Mouse (Mus musculus) CD4-positive, CD25-positive, alpha-beta regulatory T cell, adult 9 weeks (primary cell): ENCODE data around the gene Zfp526. TPM values are rescaled to one million over a fixed set of nuclear protein-coding genes. Genes with fewer than 3 reads are reported as not detected.

Experiments used
- polyA plus RNA-seq: library from polyadenylated mRNA; unstranded; fragments of 100-300 nt; shearing (Covaris generic); gene quantifications from one replicate; pipeline ENCODE4 v1.2.1, GENCODE M21; 2017

Zfp526 gene
- polyA plus RNA-seq, result 4.5 TPM

DNA sequence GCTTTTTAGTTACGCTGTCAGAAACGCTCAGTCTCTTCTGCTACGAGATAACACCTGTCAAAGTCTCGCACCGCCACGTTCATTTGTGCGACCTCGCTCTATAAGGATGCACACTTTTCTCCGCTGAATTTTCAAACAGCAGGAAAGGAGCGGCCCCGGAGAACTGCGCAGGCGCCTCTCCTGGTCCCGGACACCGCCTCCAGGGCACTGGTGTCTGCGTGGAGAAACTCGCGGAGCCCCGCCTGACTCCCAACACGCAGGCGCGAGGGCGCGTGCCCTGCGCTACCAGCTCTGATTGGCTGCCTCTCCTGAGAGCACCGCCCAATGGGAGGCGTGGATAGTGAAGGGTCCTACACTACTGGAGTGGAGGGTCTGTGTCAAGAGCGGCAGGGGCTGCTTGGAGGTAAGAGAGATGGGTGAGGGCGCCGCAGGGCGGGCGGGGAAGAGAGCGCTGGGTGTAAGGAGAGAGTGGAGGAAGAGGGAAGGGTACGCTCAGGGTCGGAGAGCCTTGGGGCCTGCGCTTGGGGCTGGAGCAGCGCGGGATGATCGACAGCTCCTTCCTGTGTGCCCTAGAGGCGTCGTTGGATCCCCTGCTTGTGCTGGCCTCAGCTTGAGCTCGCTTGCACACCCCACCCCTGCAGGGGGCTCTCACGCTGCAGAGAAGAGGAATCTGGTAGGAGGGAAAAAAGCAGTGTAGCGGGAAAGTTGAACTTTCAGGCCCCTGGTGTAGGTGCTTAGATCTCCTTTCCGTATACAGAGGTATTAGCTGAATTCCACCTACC is at the start of gene Zfp526:
Gene Zfp526, plus strand, starts transcription at position 324 of the 782 bp plus-strand sequence.

DNA sequence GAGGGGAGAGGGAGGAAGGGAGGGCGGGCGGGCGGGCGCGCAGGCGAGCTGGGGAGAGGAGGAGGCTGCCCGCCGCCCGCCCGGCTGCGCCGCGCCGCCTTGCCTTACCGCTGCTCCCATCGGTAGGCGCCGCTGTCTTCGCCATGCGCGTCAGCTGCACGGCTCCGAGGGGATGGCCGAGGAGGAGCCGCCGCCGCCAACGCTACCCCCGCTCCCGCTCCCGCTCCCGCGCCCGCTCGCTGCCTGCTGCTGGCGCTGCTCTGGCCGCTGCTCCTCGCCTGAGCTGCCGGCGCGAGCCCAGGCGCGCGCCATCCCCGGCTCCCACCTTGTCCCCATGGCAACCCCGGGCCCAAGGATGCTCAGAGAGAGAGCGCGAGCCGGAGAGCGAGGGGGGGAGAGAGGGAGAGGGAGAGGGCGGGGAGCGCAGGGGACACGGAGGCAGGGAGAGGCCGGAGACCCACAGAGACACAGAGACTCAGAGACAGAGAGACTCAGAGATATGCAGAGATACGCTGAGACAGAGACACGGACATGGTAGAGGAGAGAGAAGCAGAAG is 41.5 kb upstream of the Zfp526 start, which contains the start of gene Pou2f2:
Gene Pou2f2, minus strand, starts transcription at position 121 of the 556 bp plus-strand sequence.

GRCm38 (mm10) chr7:25220457-25221101 is 646 bp upstream of the Zfp526 start, which contains the start of gene Dedd2:
Dedd2 (minus strand) TSS chr7:25220615.

DNA sequence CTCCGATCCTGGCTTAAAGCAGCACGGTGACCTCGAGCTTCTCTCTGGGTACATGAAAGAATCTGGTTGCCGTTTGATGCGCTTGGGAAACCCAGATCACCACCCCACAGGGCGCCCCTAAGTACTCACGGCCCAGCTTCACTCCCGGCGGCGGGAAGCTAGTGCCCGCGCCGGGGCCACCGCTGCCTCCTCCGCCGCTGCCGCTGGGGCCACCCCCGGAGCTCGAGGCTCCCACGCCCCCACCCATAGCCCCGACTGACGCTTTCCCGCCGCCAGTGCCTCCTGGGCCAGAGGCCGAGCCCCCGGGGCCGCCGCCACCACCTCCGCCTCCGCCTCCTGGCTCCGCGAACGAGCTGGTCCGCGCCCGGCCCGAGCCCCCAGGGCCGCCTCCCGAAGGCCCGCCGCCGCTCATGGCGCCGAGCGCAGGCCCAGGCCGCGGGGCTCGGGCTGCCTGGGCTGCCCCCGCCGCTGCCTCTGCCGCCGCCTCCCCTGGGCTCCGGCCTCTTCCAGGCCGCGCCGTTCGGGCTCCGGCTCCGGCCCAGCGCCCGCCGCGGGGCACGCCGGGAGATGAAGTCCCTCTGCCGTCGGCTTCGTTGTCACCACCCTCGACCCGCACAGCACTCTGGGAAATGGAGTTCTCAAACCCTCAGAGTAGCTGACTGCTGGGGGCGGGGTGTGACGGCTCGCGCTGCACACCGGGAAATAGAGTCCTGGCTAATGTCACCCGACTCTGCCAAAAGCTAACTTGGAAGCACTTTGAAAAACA is 16.2 kb downstream of the Zfp526 start, which contains the start of gene Gsk3a:
Gene Gsk3a, minus strand, starts transcription at position 603 of the 766 bp plus-strand sequence.

GRCm38 (mm10) chr7:25250141-25250972 is 29.1 kb downstream of the Zfp526 start, which contains the start of gene Erf:
Erf (minus strand) TSS chr7:25250761.

GRCm38 (mm10) chr7:25267301-25267750 is 46.1 kb downstream of the Zfp526 start, which contains the start of gene Cic:
Cic (plus strand) TSS chr7:25267704.

Other genes starting within 250 kb of the Zfp526 start
- 801 TPM for gene Rabac1, start 248.7 kb upstream of the Zfp526 start, polyA plus RNA-seq
- gene Atp1a3, start 215.5 kb upstream of the Zfp526 start, polyA plus RNA-seq, result 4.7 TPM
- 4.4 TPM for gene Grik5, start 149.1 kb upstream of the Zfp526 start, polyA plus RNA-seq
- gene Zfp574, start 148.9 kb upstream of the Zfp526 start, polyA plus RNA-seq, result 22.0 TPM
- gene Pou2f2, start 41.7 kb upstream of the Zfp526 start, polyA plus RNA-seq, result 124 TPM
- 45.4 TPM for gene Dedd2, start 810 bp upstream of the Zfp526 start, polyA plus RNA-seq
- gene Gsk3a, start 16.4 kb downstream of the Zfp526 start, polyA plus RNA-seq, result 6.8 TPM
- gene Erf, start 29.3 kb downstream of the Zfp526 start, polyA plus RNA-seq, result 1.1 TPM
- 40.8 TPM for gene Cic, start 46.3 kb downstream of the Zfp526 start, polyA plus RNA-seq
- 46.0 TPM for gene Pafah1b3, start 76.6 kb downstream of the Zfp526 start, polyA plus RNA-seq
- not detected for gene Prr19, start 80.0 kb downstream of the Zfp526 start, polyA plus RNA-seq
- gene Tmem145, start 84.7 kb downstream of the Zfp526 start, polyA plus RNA-seq, result not detected
- gene Megf8, start 95.7 kb downstream of the Zfp526 start, polyA plus RNA-seq, result 0.22 TPM
- gene Cnfn, start 148.3 kb downstream of the Zfp526 start, polyA plus RNA-seq, result not detected
- gene Lipe, start 177.3 kb downstream of the Zfp526 start, polyA plus RNA-seq, result 17.7 TPM
- 0.62 TPM for gene Cxcl17, start 191.5 kb downstream of the Zfp526 start, polyA plus RNA-seq